Mouse (Mus musculus) heart, embryonic 14.5 days (tissue): ENCODE data around the gene Klc4. TPM values are rescaled to one million over a fixed set of nuclear protein-coding genes. Genes with fewer than 3 reads are reported as not detected.

ENCODE experiments used
- polyA plus RNA-seq: library from polyadenylated mRNA; unstranded; fragments of >200 nt; fragmentation: Nextera tagmentation; extraction: Ambion mirVana; gene quantifications from 2 replicates; pipeline ENCODE4 v1.2.1, GENCODE M21; 2014

The Klc4 gene
- polyA plus RNA-seq, 1 experiment from 2014 or later, result 21.4 TPM

Other genes with a start within 250 kb of the Klc4 start
- 0.61 and 1.3 TPM in 2 replicates for gene Crip3, start 217.1 kb downstream of the Klc4 start, polyA plus RNA-seq
- gene Slc22a7, start 207.6 kb downstream of the Klc4 start, polyA plus RNA-seq, result not detected in 2 replicates
- gene Ttbk1, start 158.3 kb downstream of the Klc4 start, polyA plus RNA-seq, result 0.16 and 0.18 TPM in 2 replicates
- gene Dnph1, start 149.3 kb downstream of the Klc4 start, polyA plus RNA-seq, result 25.8 and 26.4 TPM in 2 replicates
- gene Cul9, start 99.6 kb downstream of the Klc4 start, polyA plus RNA-seq, result 4.6 and 5.1 TPM in 2 replicates
- 15.6 and 17.8 TPM in 2 replicates for gene Srf, start 89.8 kb downstream of the Klc4 start, polyA plus RNA-seq
- 12.8 and 21.3 TPM in 2 replicates for gene Ptk7, start 16.5 kb downstream of the Klc4 start, polyA plus RNA-seq
- gene Mrpl2, start 207 bp upstream of the Klc4 start, polyA plus RNA-seq, result 116 and 122 TPM in 2 replicates
- gene Cul7, start 4.3 kb upstream of the Klc4 start, polyA plus RNA-seq, result 31.3 and 34.3 TPM in 2 replicates
- gene Rrp36, start 28.3 kb upstream of the Klc4 start, polyA plus RNA-seq, result 33.9 and 36.9 TPM in 2 replicates
- 125 and 129 TPM in 2 replicates for gene Mea1, start 32.8 kb upstream of the Klc4 start, polyA plus RNA-seq
- gene Klhdc3, start 34.9 kb upstream of the Klc4 start, polyA plus RNA-seq, result 145 and 157 TPM in 2 replicates
- gene Ppp2r5d, start 59.1 kb upstream of the Klc4 start, polyA plus RNA-seq, result 42.7 and 46.3 TPM in 2 replicates
- gene Pex6, start 65.4 kb upstream of the Klc4 start, polyA plus RNA-seq, result 10.4 and 10.5 TPM in 2 replicates
- 1.6 TPM in 2 replicates for gene Gnmt, start 83.1 kb upstream of the Klc4 start, polyA plus RNA-seq
- 41.6 and 43.7 TPM in 2 replicates for gene Cnpy3, start 106.2 kb upstream of the Klc4 start, polyA plus RNA-seq
- 0.15 TPM in 1 of 2 replicates, not detected in the other for gene Ptcra, start 117.7 kb upstream of the Klc4 start, polyA plus RNA-seq
- gene 2310039H08Rik, start 126.6 kb upstream of the Klc4 start, polyA plus RNA-seq, result 59.3 and 67.8 TPM in 2 replicates
- gene Rpl7l1, start 136.7 kb upstream of the Klc4 start, polyA plus RNA-seq, result 84.6 and 86.7 TPM in 2 replicates
- 6.4 and 7.4 TPM in 2 replicates for gene Bicral, start 212.5 kb upstream of the Klc4 start, polyA plus RNA-seq
- gene Tbcc, start 244.7 kb upstream of the Klc4 start, polyA plus RNA-seq, result 53.1 and 54.7 TPM in 2 replicates